Mouse (Mus musculus) adrenal gland, adult 8-10 months (tissue): ENCODE measurements around the gene Gm20883. TPM values are rescaled to one million over a fixed set of nuclear protein-coding genes. Genes with fewer than 3 reads are reported as not detected.
"Not testable (repeated sequence)": the region's sequence is repeated elsewhere in the genome, so short reads cannot be mapped to it uniquely, and the experiment has no call there.

ENCODE experiments used
- DNase-seq: peaks from one replicate; pipeline ENCODE4 v3.0.0; 2022
- total RNA-seq, 4 experiments: library from RNA; stranded (reverse); gene quantifications; 2 replicates each; pipeline ENCODE4 v1.2.4; 2022

Gm20883 gene
- total RNA-seq, result not detected

DNA sequence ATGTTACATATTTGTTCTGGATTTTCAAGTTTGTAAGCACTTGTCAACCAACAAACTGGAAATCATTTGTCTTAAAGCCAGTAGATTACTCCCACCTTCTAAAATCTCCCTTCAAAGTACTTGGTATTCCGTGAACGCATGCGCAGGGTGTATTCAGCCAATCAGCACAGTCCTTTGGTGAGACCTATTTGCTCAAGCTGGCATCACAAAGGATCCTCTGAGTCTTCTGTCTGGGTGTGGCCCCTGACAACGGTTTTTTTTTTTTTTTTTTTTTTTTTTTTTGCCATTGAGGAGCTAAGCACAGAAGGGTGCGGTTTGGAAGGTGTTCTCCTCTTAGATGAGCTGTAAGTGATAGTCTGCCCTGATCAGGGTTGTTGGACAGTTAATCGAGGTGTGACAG is at the start of gene Gm20883:
Gene Gm20883 (plus strand): TSS at position 301 of the 400 bp plus-strand sequence.
- DNase-seq, result not testable (repeated sequence)
